Mouse (Mus musculus): Measurements from ENCODE around the gene Wdr20. TPM values are rescaled to one million over a fixed set of nuclear protein-coding genes. Genes with fewer than 3 reads are reported as not detected.
"Not testable (repeated sequence)": the region's sequence is repeated elsewhere in the genome, so short reads cannot be mapped to it uniquely, and the experiment has no call there.

Wdr20 gene
- total and polyA plus RNA-seq, 3 experiments = 18.8 to 25.8 TPM; not detected in 1

DNA sequence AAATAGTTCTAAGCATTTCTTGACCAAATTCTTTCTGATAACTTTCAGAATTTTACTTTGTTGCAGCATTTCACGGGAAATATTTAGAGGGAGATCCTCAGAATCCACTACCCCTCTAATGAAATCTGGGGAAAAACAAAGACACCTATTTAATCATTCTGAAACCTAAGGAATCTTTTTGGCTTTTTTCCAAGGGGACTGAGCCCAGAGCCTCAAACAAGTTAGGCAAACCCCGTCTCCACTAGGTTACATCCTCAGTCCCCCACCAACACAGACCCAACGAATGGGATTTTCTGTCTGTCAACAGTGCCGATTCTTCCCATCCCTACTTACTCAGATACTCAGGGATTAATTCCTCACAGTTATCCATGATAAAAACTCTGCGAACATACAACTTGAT is 44.4 kb upstream of the Wdr20 start:
- not testable (repeated sequence) for H3K9me3 ChIP-seq (replicated peaks; ENCODE audit: insufficient read depth, low read length); DNase-seq (ENCODE audit: low read depth, low spot score); H3K27ac ChIP-seq (ENCODE audit: control insufficient read depth, low read depth, low read length); H3K27me3 ChIP-seq (ENCODE audit: control insufficient read depth in 1 of 2, insufficient read depth in 2 of 2, low read length in 2 of 2)
- peaks cover 35% of the 10 kb centered on the region for H3K79me2 ChIP-seq (ENCODE audit: control insufficient read depth, insufficient read depth, low read length, poor library complexity)
- H3K4me3 ChIP-seq (ENCODE audit: control insufficient read depth in 1 of 2, insufficient read depth in 1 of 2, low read depth in 2 of 2, low read length in 2 of 2) = peak overlapping the region; percentile 39 to 54
- H3K9ac ChIP-seq (ENCODE audit: control insufficient read depth, low read depth, low read length, poor library complexity, severe bottlenecking) = peak overlapping the region; percentile 53
- peaks cover 20 to 31% of the 10 kb centered on the region in 2 experiments for H3K36me3 ChIP-seq (ENCODE audit: control insufficient read depth in 1 of 2, insufficient read depth in 2 of 2, low read length in 2 of 2)
- peaks cover 0 to 19% of the 10 kb centered on the region in 2 experiments; a peak in 3 of 4 replicates for H3K4me1 ChIP-seq (ENCODE audit: control insufficient read depth in 1 of 2, insufficient read depth in 2 of 2, low read length in 2 of 2)
- TF ChIP-seq POLR2A (IDR thresholded peaks at IDR 0.05; ENCODE audit: control insufficient read depth in 1 of 2, insufficient read depth in 1 of 2, low read depth in 1 of 2, low read length in 2 of 2, poor library complexity in 1 of 2) = 0 out of 4 replicates have a peak, but pooled peaks of 1 of the 2 experiments have one; percentile 30

- peak overlapping the region; percentile 86 for H3K9ac ChIP-seq (ENCODE audit: control insufficient read depth, low read depth, low read length, poor library complexity, severe bottlenecking)
- H3K27me3 ChIP-seq (ENCODE audit: control insufficient read depth in 1 of 2, insufficient read depth in 2 of 2, low read length in 2 of 2) = no peaks in the 10 kb centered on the region
- peak; percentile 54 for DNase-seq (ENCODE audit: low read depth, low spot score)
- H3K9me3 ChIP-seq (replicated peaks; ENCODE audit: insufficient read depth, low read length) = no peaks in the 10 kb centered on the region
- H3K36me3 ChIP-seq (ENCODE audit: control insufficient read depth in 1 of 2, insufficient read depth in 2 of 2, low read length in 2 of 2) = peaks cover 15 to 44% of the 10 kb centered on the region in 2 experiments
- peak overlapping the region; percentile 66 for H3K27ac ChIP-seq (ENCODE audit: control insufficient read depth, low read depth, low read length)
- peaks cover 2 to 29% of the 10 kb centered on the region in 2 experiments; a peak in 3 of 4 replicates for H3K4me1 ChIP-seq (ENCODE audit: control insufficient read depth in 1 of 2, insufficient read depth in 2 of 2, low read length in 2 of 2)
- H3K79me2 ChIP-seq (ENCODE audit: control insufficient read depth, insufficient read depth, low read length, poor library complexity) = peaks cover 35% of the 10 kb centered on the region
- peak overlapping the region; percentile 63 to 81 for H3K4me3 ChIP-seq (ENCODE audit: control insufficient read depth in 1 of 2, insufficient read depth in 1 of 2, low read depth in 2 of 2, low read length in 2 of 2)
- TF ChIP-seq HCFC1 (IDR thresholded peaks at IDR 0.05; ENCODE audit: low read depth, low read length) (no peak), ZC3H11A (IDR thresholded peaks at IDR 0.05; ENCODE audit: low read depth, low read length) (no peak), BHLHE40 (IDR thresholded peaks at IDR 0.05; ENCODE audit: borderline replicate concordance, low read depth, low read length) (no peak), POLR2AphosphoS5 (IDR thresholded peaks at IDR 0.05; ENCODE audit: borderline replicate concordance, low read depth, low read length) (no peak; the same call in 1 of the 2 replicates), SIN3A (IDR thresholded peaks at IDR 0.05; ENCODE audit: low read length) (no peak; the same call in 1 of the 2 replicates), EP300 (IDR thresholded peaks at IDR 0.05; ENCODE audit: low read depth in 1 of 2, low read length in 2 of 2) (no peak), CTCF (IDR thresholded peaks at IDR 0.05 in 2 of 3, conservative IDR thresholded peaks at IDR 0.05 in 1 of 3; ENCODE audit: control insufficient read depth in 1 of 3, insufficient read depth in 1 of 3, low read depth in 2 of 3, low read length in 3 of 3, poor library complexity in 1 of 3, severe bottlenecking in 1 of 3) (no peak), MAX (IDR thresholded peaks at IDR 0.05; ENCODE audit: low read length) (peak; percentile 39; the same call in 1 of the 2 replicates), CHD2 (IDR thresholded peaks at IDR 0.05; ENCODE audit: low read length) (no peak), TCF12 (IDR thresholded peaks at IDR 0.05; ENCODE audit: low read depth, low read length) (no peak), USF1 (IDR thresholded peaks at IDR 0.05; ENCODE audit: low read depth, low read length) (no peak), POLR2AphosphoS2 (IDR thresholded peaks at IDR 0.05; ENCODE audit: low read length) (no peak), RAD21 (IDR thresholded peaks at IDR 0.05; ENCODE audit: low read depth, low read length) (no peak), ZNF384 (IDR thresholded peaks at IDR 0.05; ENCODE audit: low read depth, low read length) (no peak), ETS1 (IDR thresholded peaks at IDR 0.05; ENCODE audit: low read depth, low read length) (no peak), ZMIZ1 (IDR thresholded peaks at IDR 0.05; ENCODE audit: low read depth, low read length) (no peak), RCOR1 (IDR thresholded peaks at IDR 0.05; ENCODE audit: low read depth, low read length) (no peak), GABPA (IDR thresholded peaks at IDR 0.05; ENCODE audit: low read depth, low read length) (no peak), MAZ (IDR thresholded peaks at IDR 0.05; ENCODE audit: low read depth, low read length) (0 out of 2 replicates have a peak, but pooled peaks have one; percentile 49), ELF1 (IDR thresholded peaks at IDR 0.05; ENCODE audit: low read depth, low read length) (no peak), USF2 (IDR thresholded peaks at IDR 0.05; ENCODE audit: borderline replicate concordance in 1 of 2, insufficient read depth in 1 of 2, low read depth in 1 of 2, low read length in 2 of 2) (no peak), MYC (IDR thresholded peaks at IDR 0.05; ENCODE audit: low read depth, low read length) (no peak), GATA1 (IDR thresholded peaks at IDR 0.05; ENCODE audit: low read depth, low read length) (no peak), JUND (IDR thresholded peaks at IDR 0.05; ENCODE audit: low read depth, low read length) (no peak), MAFK (IDR thresholded peaks at IDR 0.05; ENCODE audit: borderline replicate concordance, low read depth, low read length) (no peak), SMC3 (IDR thresholded peaks at IDR 0.05; ENCODE audit: low read depth, low read length) (no peak), CHD1 (IDR thresholded peaks at IDR 0.05; ENCODE audit: low read depth, low read length) (0 out of 2 replicates have a peak, but pooled peaks have one; percentile 68), MXI1 (IDR thresholded peaks at IDR 0.05; ENCODE audit: low read depth, low read length) (peak; percentile 68), MYB (IDR thresholded peaks at IDR 0.05; ENCODE audit: low read depth, low read length) (no peak), UBTF (IDR thresholded peaks at IDR 0.05; ENCODE audit: borderline replicate concordance, insufficient read depth, low read depth, low read length) (0 out of 2 replicates have a peak, but pooled peaks have one; percentile 72)
These were observed 42.0 kb upstream of the Wdr20 start for GRCm38 (mm10) chr12:110695676-110696171.

All from MEL (cell line).